Mouse (Mus musculus) heart, adult 9 months (tissue): ENCODE measurements around the gene Trim2.

Experiments used
- DNase-seq, 2 experiments: peaks; one replicate each; pipeline ENCODE4 v3.0.0; 2022; ENCODE audit warnings: low spot score in 2 of 2

Gene Trim2

DNA sequence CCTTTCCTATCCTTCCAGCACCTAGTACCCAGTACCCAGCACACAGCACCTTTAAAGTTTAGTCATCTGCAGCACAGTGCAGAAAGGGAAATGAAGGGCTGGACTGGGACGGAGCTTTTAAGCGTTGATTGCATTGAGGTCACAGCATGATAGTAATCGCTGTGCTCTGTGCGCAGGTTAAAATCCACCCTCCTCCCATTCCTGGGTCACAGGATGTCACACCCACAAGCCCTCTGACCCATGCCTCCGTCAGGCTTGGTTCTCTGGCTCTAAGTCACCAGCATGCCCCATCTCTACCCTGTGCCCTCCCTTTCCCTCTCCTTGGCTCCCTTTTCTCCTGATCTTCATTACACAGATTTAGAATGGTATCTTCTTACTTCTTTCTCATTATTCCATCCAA is 20.4 kb downstream of the Trim2 start:
- DNase-seq, result no peak

DNA sequence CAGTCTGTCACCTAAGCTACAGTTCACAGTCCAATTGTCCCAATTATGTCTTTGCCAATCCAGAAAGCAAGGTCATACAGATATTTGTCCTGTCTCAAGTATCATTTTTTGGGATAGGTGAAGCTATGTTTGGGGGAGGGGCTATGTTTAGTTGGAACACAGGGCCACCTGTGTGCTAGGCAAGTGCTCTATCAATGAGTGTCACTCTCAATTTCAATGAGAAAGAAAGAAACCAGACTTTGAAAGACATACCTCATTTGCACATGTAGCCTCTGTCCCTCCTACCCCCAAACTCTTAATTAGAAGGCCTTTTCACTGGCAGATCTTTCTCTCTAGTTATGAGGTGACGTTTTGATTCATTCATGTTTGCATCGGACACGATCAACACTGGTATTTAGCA is 21.9 kb downstream of the Trim2 start:
- DNase-seq, result no peak

DNA sequence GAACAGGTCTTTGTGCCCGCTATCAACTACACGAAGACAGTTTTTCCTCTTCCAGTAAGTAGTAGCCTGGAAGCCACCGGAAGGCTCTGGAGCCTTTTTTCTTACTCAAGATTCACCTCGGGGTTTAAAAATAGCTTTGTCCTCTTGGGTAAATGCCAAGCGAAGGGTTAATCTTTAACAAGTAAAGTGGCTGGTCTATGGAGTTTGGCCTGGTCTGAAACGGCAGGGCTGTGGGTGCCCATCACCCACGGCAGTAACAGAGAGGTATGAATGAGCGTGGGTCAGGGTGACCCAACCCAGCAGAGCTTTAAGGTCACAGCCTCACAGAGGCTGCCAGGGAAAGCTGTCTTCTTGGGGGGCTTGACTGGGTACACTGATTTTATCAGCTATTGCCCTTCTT is 23.2 kb downstream of the Trim2 start:
- no peak for DNase-seq

DNA sequence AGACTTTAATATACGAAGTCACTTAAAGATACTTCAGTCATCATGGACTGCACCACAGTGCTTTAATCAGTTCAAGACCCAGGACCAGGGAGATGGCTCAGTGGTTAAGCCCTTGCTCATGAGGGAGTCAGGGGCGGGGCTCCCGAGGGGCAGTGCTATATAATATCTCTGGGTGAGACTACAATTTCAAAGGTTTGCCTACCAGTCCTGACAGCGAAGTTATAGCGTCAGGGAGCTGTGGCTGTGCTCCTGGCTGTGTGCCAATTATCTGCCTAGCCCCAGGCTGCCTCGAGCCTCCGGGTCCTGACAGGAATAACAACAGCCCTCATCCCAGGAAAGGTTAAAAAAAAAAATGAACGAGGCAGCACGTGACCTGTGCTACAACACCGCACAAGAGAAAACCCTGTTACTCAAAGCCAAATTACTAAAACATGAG is 24.7 kb downstream of the Trim2 start:
- no peak for DNase-seq

DNA sequence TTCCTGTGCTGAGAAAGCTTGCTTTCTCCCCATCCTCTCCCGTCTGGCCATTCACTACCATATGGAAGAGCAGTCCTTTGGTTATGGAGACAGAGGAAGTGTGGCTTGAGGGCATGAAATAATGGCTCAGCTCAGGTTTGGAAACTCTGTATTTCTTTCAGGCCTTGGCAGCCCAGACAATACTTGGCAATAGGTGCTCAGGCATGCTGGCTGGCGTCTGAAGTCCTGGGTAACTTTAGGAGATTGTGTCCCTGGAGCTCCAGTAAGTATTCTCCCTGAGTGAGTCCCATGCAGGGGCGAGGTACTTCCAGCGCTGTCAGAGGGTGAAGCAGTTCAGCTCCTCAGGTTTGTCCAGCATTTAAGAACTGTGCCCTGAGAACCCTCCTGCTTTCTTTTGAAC is 27.9 kb downstream of the Trim2 start:
- no peak for DNase-seq

DNA sequence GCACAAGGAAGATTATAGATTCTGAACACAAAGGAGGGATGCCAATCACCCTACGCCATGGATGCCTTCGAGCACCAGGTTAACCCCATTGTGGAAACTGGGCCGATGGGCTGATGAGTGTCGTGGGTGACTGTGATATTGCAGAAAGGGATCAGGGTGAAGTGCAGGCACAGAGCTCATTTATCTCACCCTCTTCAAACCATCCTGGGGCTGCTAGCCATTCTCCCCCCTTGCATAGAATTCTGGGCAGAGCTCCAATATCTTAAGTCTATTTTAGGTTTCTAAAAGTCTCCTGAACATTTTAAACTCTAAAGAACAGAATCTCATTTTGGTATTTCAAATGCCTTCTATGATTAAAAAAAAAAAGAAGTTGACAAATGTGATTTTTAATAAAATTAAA is 31.6 kb downstream of the Trim2 start:
- no peak for DNase-seq

DNA sequence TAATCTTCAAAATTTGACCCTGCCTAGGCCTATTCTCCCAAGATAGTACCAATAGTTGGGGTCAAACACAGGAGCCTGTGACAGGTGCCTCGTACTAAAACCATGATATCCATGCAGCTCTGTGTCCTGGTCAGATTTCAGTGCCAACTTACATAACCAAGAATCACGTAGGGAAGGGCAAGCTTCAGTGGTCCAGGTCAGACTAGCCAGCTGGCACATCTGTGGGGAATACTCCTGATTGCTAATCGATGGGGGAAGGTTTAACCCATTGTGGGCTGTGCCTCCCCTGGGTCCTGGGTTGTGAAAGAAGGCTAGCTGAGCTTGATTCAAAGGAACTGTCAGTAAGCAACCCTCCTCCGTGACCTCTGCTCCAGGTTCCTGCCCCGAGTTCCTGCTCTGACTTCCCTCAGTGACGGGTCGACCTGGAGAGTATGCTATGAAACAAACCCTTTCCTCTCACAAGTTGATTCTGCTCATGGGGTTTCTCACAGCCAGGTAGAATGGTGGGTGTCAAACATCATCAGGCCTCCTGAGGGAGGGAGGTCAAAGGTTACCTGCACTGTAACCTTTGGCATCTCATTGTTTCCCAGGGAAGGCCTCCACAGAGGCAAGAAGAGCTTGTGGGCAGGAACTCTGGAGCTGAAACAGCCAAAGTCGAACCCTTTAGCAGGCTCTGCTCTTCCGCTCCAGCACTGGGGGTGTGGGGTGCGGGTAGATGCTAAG is 34.2 kb downstream of the Trim2 start:
- DNase-seq, result no peak

DNA sequence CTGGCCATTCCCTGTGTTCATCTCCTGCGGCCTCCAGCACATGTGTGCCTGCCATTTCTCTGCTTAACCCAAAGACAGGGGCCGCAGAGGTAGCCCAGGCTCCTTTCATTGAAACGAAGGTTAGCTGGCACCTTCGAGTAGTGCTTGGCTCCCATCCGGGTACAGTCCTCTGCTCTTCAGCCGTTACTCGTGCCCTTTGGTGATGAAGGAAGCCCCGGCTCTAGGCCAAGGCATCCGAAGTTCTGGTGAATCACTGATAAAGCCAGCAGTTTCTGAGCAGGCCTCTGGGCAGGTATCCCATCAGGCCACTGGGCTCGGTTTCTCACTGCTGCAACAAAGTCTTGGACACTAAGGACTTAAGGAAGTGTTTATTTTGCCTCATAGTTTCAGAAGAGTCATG is 34.9 kb downstream of the Trim2 start:
- no peak for DNase-seq

DNA sequence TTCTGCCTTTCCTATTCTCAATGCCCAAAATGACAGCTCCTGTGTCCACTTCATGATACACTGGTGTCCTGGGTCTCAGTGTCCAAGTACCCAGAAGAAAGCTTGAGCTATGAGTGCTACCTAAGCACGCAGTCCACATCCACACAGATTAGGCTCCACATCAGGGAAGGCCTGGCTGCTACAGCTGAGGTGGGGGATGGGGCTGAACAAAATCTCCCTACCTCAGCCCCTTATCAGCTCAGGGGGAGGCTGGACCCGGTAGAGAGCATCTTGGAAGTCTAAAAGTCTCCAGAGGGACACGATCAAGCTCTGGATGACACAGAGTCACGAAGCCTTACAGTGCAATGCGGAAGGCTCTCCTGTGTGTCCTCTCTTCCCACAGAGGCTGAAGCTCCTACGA is 35.6 kb downstream of the Trim2 start:
- DNase-seq, result no peak

DNA sequence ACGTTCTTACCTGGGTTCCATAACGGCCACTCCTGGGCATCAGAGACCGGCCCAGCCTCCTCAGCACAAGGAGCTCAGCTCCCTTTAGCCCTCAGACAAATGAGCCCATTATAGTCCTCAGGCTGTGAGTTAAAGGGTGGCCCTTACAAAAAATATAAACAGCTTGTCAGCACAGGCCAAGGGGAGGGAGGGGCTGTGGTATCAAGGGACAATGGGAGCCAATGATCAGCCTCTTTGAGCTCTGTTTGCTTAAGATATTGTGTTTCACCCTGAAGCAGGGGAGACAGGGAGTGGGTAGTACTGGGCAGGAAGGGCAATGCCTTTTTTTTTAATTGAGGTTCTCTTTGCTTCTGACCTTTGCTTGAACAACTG is 36.1 kb downstream of the Trim2 start:
- no peak for DNase-seq

DNA sequence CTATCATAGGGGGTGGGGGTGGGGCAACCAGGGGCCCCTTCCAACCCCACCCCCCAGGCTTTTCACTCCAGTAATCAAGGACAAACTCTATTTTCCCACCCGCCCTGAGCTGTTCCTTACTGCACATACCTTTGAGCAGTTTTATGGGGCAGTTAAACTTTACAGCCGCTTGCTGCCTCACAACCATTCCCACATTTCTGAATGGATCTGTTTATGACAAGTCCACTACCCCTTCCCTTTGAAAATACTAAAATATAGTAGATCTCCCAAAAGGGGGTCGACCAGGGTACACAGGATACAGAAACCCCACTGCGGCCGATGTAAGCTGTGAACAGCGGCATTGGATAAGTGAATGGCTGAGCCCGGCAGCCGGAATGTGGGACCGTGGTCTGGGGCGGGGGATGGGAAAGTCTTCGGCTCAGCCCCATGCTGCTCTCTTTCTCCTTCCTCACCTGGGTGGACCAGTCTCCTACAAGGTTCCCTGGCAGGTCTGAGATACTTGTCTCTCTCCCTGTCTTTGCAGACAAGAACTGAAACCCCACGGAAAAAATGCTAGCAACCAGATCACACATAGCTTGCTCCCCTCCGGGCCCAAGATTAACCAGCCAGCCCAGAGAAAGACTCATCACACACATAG is 36.6 kb downstream of the Trim2 start:
- no peak for DNase-seq

DNA sequence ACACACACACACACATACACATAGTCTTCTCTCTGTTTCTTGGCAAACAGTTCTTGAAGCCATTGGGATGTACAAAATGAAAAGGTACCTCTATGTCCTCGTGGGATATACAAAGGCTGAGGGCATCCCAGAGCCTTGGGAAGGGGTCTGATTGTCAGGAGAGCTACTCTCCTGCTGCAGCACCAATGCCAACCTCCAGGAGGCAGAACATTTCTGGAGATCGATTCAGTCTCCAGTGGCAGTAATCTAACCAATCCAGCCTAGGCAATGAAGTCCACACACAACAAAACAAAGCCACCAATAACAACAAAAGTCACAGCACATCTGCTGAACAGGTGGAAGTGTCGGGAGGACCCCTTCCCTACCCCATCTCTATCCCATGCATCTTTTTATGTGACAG is 38.2 kb downstream of the Trim2 start:
- DNase-seq, result no peak

DNA sequence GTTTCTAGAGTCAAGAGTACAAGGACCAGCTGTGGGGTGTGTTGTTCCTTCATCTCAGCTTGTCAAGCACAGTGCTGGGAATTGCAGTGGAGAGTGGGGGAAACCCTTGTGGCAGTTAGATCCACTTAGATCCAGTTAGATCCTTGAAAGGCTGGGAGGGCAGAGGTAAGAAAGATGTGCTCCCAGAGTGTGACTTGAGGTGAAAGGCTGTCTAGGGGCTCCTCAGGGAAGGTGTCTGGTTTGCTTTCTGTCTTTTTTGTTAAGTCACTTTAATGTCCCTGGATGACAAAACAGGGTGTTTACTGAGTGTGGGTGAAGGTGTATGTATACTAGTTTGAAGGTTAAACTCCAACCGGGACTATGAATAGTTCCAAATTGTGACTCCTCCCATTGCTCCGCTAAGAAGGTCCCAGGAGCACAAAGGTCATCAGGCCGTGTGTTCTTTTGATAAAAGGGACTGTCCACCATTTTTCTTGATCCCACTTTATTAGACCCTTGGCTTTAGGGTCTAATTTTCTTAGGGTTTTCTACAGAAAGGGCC is 40.2 kb downstream of the Trim2 start:
- no peak for DNase-seq

DNA sequence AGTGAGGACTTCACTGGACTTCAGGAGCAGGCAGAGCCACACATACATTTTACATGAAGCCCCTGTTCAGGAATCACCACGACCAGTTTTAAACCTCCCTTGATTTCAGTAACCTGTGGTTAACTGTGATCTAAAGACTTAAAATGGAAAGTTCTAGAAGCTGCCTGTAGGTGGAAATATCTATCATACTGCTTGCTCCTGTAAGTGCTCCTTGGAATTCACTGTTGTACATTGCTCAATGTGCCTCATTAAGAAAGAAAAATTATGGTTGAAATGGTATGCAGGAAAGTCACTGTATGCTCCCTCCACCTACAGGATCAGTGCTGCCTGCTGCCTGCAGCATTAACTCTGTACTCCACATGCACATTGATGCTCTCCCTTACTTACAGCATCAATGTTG is 41.6 kb downstream of the Trim2 start:
- DNase-seq, result no peak

DNA sequence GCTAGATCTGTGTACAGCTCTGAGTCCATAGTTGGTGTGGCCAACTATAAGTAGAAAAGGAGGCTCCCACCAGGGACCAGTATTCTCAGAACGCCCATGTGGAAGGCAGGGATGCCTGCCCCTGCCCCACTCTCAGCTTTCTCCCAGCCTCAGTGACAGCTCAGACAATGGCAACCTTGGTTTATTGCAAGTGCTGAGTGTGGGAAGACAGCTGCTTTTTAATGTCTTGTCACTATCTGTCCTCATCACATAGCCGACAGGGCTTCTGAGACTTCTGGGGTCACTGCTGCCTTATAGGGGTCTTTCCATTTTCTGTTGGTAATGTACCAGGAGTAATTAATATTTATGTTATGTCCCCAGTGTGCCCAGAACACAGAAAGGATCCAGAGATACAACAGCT is 42.3 kb downstream of the Trim2 start:
- no peak for DNase-seq

DNA sequence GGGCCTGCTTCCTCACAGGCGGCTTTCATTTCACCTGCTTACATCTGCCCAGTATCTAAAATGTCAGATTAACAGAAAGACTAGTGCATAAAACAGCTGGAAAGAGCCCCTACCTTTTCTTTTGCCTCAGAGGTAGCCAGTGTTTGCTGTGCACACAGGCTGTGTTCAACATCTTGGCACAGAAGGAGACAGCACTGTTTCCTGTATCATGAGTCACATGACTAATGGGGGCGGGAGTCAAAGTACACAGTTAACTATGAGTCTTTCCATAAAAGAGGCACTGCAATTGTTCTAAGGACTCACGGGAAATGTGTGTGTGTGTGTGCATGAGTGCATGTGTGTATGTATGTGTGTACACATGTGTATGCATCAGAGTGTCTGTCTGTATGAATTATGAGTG is 43.9 kb downstream of the Trim2 start:
- no peak for DNase-seq

DNA sequence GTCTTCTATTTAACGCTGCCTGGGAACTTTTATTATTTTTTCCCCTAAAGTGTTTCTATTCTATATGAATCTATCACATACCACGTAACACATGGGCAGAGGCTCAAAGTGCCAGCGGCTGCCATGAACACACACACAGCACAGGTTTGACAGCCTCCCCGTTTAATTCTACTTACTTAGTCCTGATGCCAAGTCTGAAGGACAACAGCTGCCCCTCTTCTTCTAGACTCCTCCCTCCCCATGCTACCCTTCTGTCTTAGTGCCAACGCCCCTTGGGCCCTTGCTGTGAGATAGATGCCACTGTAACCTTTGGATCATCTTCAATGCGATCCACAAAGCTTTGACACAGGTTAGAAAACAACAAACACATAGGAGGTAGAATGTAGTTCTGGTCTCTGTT is 44.8 kb downstream of the Trim2 start:
- no peak for DNase-seq

DNA sequence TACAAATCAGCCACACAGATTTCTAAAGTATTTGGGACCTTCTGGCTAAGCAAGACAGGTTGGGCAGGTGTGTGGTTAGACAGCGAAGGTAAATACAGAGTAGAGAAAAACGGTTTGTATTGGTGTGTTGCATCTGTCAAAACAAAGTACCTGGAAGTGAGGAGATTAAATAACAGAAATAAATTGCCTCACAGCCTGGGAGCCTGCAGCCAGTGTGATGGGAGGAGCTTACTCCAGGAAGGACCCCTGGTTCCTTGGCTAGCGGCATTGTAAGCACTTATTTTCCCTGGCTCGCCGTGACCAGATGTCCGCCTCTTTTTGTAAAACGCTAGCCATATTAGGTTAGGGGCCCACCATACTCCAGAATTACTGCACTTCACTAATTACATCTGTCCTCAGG is 45.8 kb downstream of the Trim2 start:
- no peak for DNase-seq

DNA sequence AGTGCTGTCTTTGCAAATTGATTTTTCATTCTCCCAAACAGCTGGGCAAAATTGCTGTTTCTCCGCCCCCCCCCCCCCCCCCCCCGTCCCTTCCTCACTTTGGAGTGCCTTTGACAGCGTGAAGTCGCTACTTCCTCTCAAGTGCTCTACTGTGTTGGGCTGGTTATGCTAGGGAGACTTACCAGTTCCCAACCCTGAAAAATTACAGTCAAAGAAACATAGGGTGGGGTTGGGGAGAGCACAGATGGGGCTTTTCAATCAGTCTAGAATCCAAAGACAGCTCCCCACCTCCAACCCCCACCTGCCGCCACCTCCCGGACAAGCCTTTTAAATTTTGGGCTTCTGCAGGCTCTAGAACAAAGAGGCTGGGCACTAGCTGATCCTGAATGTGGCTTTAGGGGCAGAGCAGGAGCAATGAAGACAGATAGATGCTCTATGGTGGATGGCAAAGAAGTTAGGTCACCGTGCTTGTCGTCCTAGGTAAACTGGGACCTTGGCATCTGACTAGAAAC is 46.6 kb downstream of the Trim2 start:
- no peak for DNase-seq

DNA sequence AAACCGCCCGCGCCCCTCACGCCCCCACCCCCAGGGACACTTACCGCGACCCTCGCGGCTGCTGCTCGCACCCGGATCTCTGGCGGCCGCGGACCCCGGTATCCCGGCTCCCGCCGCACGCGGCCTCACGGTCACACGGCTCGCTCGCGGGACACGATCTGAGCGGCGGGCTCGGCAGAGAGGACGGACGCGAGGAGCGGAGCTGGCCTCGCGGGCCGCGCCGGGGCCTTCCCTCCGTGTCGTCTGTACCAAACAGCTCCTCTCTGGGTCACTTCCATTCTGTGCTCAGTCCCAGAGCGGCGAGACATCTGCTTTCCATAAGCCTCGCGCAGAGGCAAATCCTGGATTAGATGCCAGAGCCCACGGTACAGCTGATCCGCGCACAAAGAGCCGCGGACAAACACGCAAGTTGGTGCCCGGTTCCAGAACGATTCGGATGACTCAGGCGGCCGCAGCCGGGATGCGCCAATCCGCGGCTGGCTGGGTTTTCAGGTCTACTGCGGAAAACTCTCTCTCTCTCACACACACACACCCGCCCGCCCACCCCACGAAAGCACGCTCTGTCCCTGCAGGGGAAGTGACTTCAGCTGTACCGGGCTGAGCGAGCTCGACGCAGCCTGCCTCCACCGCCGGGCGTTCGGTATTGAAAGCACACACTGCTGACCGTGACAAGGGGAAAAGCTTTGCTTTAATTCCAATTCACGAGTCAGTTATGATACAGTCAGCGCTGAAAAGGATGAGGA is 47.2 kb downstream of the Trim2 start:
- DNase-seq, result peak; percentile 59 to 67

DNA sequence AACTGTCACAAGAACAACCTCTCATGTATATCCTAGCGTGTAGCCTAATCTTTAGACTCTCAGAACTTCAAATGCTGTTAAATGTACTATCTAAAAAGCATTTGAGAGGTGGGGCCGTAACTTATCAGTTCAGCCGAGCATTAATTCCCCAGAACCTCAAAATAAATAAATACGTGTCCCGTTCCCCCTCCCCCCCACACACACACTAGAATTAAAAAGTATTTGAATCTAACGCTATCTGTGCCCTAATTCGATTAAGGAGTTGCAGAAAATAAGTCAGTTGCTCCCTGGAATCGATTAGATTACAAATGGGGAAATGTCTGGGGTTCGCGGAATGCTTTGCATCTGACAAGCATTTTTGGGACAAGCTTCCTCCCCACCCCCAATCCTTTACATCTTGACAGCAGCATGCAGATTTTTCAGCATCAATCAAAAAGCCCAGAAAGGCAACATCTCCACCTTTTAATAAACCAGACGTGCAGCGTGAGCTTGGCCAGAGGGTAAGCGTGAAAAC is 48.1 kb downstream of the Trim2 start:
- no peak for DNase-seq

DNA sequence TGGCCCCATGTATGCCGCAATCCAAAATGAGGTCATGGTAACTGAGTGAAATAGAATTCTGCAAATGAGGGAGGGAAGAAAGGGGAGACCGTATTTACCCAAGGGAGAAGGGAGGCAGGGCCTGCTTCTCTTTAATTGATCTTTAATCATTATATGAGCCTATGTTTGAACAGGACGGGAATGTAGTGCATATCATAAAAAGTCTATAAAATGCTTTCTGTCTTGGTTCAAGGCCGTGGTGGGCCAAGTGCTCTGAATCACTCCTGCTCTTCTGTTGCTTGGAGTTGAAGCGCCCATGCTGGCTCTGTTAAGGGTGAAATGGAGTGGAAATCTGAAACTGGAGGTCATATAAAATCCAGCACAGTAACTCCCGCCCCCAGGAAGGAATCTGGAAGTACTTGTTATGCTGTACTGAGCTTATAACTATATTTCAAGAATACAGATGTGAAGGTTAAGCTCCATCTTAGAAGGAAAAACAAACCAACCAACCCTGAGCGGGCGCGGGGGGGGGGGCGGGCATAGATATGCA is 48.6 kb downstream of the Trim2 start:
- DNase-seq, result no peak
